Mouse (Mus musculus): ENCODE measurements around the gene Vmn2r100. TPM values are rescaled to one million over a fixed set of nuclear protein-coding genes. Genes with fewer than 3 reads are reported as not detected.

Gene Vmn2r100
- not detected in 2 replicates for polyA plus RNA-seq (2012; rRNA removed)

DNA sequence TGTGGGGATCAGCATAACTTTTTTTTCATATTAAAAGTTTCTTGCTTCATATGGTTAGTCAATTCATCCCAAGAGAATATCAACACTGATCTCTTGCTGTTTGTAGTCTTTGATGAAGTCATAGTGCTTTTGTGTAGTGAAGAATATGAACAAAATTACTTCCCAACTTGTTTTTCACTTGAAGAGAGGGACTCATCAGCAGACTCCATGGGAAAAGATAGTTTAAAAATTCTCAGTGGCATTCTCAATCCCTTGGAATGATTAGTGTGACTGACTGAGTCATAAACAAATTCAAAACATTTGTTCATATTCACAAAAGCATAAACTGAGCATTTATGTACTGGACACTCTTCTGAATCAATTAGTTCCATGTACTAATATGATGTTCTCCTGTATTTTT is at the start of gene Vmn2r100:
Gene Vmn2r100, plus strand, starts transcription at position 301 of the 400 bp plus-strand sequence.
- Histone ChIP-seq H3K36me3 (ENCODE audit: control insufficient read depth, insufficient read depth, low read length) (no peaks in the 10 kb centered on the region), H3K27me3 (ENCODE audit: control insufficient read depth, insufficient read depth, low read length) (no peaks in the 10 kb centered on the region), H3K4me3 (ENCODE audit: extremely low read depth, insufficient read depth, insufficient read length) (no peak within 1 kb of the TSS), H3K27ac (ENCODE audit: insufficient read depth, low read length) (no peak within 1 kb of the TSS), H3K4me1 (ENCODE audit: control insufficient read depth, insufficient read depth, insufficient read length) (no peaks in the 10 kb centered on the region)
- TF ChIP-seq CTCF (IDR thresholded peaks at IDR 0.05; ENCODE audit: extremely low read depth, insufficient read depth, insufficient read length, insufficient replicate concordance) (no peak), POLR2A (IDR thresholded peaks at IDR 0.05; ENCODE audit: low read depth, low read length) (no peak)
- DNase-seq (ENCODE audit: low read depth in 1 of 2, low spot score in 2 of 2): no peak

DNA sequence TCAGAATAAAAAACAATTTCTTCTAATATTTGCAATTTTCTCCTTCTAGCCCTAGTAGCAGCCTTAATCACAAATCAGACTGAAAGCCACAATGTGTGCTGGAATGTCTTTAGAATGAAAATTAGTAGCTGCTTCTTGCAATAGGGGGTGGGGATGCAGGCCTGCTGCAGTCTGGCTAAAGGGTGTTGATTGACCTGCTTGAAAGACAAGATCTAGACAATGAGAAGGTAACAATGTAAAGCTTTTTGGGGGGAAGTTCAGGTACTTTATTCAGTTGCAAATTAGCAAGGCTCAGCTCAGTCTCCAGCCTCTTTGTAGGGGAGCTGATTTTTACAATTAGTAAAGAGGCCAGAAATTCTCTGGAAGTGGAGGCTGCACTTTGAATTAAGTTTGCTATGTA is 21.7 kb upstream of the Vmn2r100 start:
- Histone ChIP-seq H3K27me3 (ENCODE audit: control insufficient read depth, insufficient read depth, low read length) (no peaks in the 10 kb centered on the region), H3K4me1 (ENCODE audit: control insufficient read depth, insufficient read depth, insufficient read length) (no peaks in the 10 kb centered on the region), H3K4me3 (ENCODE audit: extremely low read depth, insufficient read depth, insufficient read length) (no peak overlapping the region), H3K27ac (ENCODE audit: insufficient read depth, low read length) (no peak overlapping the region), H3K36me3 (ENCODE audit: control insufficient read depth, insufficient read depth, low read length) (no peaks in the 10 kb centered on the region)
- DNase-seq (ENCODE audit: low read depth in 1 of 2, low spot score in 2 of 2): no peak
- TF ChIP-seq CTCF (IDR thresholded peaks at IDR 0.05; ENCODE audit: extremely low read depth, insufficient read depth, insufficient read length, insufficient replicate concordance) (no peak), POLR2A (IDR thresholded peaks at IDR 0.05; ENCODE audit: low read depth, low read length) (no peak)

DNA sequence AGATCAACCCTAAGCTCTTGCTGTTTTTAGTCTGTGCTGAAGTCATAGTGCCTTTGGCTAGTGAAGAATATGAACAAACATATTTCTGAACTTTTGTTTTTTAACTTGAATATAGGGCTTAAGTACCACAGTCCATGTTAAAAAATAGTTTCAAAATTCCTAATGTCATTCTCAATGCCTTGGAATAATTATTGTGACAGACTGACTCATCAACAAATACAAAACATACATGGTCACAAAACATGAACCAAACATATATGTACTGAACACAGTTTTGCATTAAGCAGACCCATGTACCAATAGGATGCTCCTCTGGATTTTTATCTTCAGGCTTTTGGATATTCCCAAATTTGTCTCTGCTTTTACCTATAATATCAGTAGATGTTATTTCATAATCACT is 72.4 kb downstream of the Vmn2r100 start, which contains the start of gene Vmn2r101:
Gene Vmn2r101, plus strand, starts transcription at position 301 of the 400 bp plus-strand sequence.
- Histone ChIP-seq H3K36me3 (ENCODE audit: control insufficient read depth, insufficient read depth, low read length) (no peaks in the 10 kb centered on the region), H3K4me1 (ENCODE audit: control insufficient read depth, insufficient read depth, insufficient read length) (no peaks in the 10 kb centered on the region), H3K4me3 (ENCODE audit: extremely low read depth, insufficient read depth, insufficient read length) (no peak within 1 kb of the TSS), H3K27me3 (ENCODE audit: control insufficient read depth, insufficient read depth, low read length) (no peaks in the 10 kb centered on the region), H3K27ac (ENCODE audit: insufficient read depth, low read length) (no peak within 1 kb of the TSS)
- TF ChIP-seq POLR2A (IDR thresholded peaks at IDR 0.05; ENCODE audit: low read depth, low read length) (no peak), CTCF (IDR thresholded peaks at IDR 0.05; ENCODE audit: extremely low read depth, insufficient read depth, insufficient read length, insufficient replicate concordance) (no peak)
- no peak for DNase-seq (ENCODE audit: low read depth in 1 of 2, low spot score in 2 of 2)

Other genes starting within 250 kb of the Vmn2r100 start
- not detected in 2 replicates for gene Vmn2r99, start 142.8 kb upstream of the Vmn2r100 start, polyA plus RNA-seq (2012; rRNA removed)
- not detected in 2 replicates for gene Vmn2r101, start 72.5 kb downstream of the Vmn2r100 start, polyA plus RNA-seq (2012; rRNA removed)
- gene Vmn2r102, start 155.6 kb downstream of the Vmn2r100 start, polyA plus RNA-seq (2012; rRNA removed): not detected in 2 replicates